Mouse (Mus musculus) thymus, adult 2 months (tissue): ENCODE measurements at regions not wholly inside any gene's neighbourhood (a gene's known extent, or its start where the extent isn't known, plus 50 kb on each side); places are given as distances from the start of the nearest gene placed in this dataset.

Experiments used
- CTCF ChIP-seq: fragments of 200-500 bp; IDR thresholded peaks from 2 replicates; pipeline ENCODE4 v1.5.1; 2012; ENCODE audit warnings: mild to moderate bottlenecking, control low read depth, low read length, moderate library complexity, borderline replicate concordance; ENCODE audit not compliant: control insufficient read depth, poor library complexity, insufficient read depth; ENCODE audit errors: extremely low read depth
- POLR2A ChIP-seq: fragments of 200-500 bp; IDR thresholded peaks from 2 replicates; pipeline ENCODE4 v1.6.1; 2012; ENCODE audit warnings: mild to moderate bottlenecking, low read length, control low read depth, moderate library complexity; ENCODE audit not compliant: control insufficient read depth, poor library complexity, insufficient read depth; ENCODE audit errors: extremely low read depth

- TF ChIP-seq POLR2A (no peak), CTCF (no peak)
Observed at GRCm38 (mm10) chr19:15830385-15830784, 116.8 kb downstream of the Psat1 start.
